Mouse (Mus musculus) lung, embryonic 15.5 days (tissue): ENCODE data around the gene Nudt3. TPM values are rescaled to one million over a fixed set of nuclear protein-coding genes. Genes with fewer than 3 reads are reported as not detected.

Experiments used
- ATAC-seq: fragments of 200-750 bp; cut with Nextera tagmentation; 2 replicates; pipeline ENCODE4 v1.8.0; 2017; ENCODE audit warnings: moderate number of reproducible peaks, borderline replicate concordance; ENCODE audit not compliant: low FRiP score, low TSS enrichment; ENCODE audit errors: extremely low read depth
- H3K27ac ChIP-seq: fragments of 300-500 bp; sonication (generic); 2 replicates; pipeline ENCODE4 v1.5.1; 2015; ENCODE audit warnings: moderate library complexity, mild to moderate bottlenecking, inconsistent platforms
- H3K27me3 ChIP-seq: fragments of 300-500 bp; sonication (generic); 2 replicates; pipeline ENCODE4 v1.6.1; 2015; ENCODE audit warnings: inconsistent platforms
- H3K36me3 ChIP-seq: fragments of 300-500 bp; sonication (generic); 2 replicates; pipeline ENCODE4 v1.6.1; 2015; ENCODE audit warnings: inconsistent platforms
- H3K4me1 ChIP-seq: fragments of 300-500 bp; sonication (generic); 2 replicates; pipeline ENCODE4 v1.6.1; 2015; ENCODE audit warnings: inconsistent platforms
- H3K4me2 ChIP-seq: fragments of 300-500 bp; sonication (generic); 2 replicates; pipeline ENCODE4 v1.6.1; 2015; ENCODE audit warnings: inconsistent platforms, mild to moderate bottlenecking, moderate library complexity
- H3K4me3 ChIP-seq: fragments of 300-500 bp; sonication (generic); 2 replicates; pipeline ENCODE4 v1.5.1; 2015; ENCODE audit warnings: mild to moderate bottlenecking, inconsistent platforms
- H3K9ac ChIP-seq: fragments of 300-500 bp; sonication (generic); 2 replicates; pipeline ENCODE4 v1.6.1; 2015; ENCODE audit warnings: inconsistent platforms
- H3K9me3 ChIP-seq: fragments of 300-500 bp; sonication (generic); 2 replicates; pipeline ENCODE4 v1.6.1; 2016; ENCODE audit warnings: inconsistent platforms
- WGBS: fragments of 180-500 bp; shearing (Covaris S2); methylation state at CpG from one replicate; pipeline ENCODE4 v1.1.7; 2015; 5-methylcytosine and 5-hydroxymethylcytosine counted together
- polyA plus RNA-seq: library from polyadenylated mRNA; unstranded; fragments of >200 nt; fragmentation: Nextera tagmentation; extraction: Ambion mirVana; gene quantifications from 2 replicates; pipeline ENCODE4 v1.2.1, GENCODE M21; 2015

Gene Nudt3
- polyA plus RNA-seq, 1 experiment from 2014 or later: 95.9 TPM

- peaks cover 51% of the 10 kb centered on the region for H3K4me1 ChIP-seq
- H3K36me3 ChIP-seq: peaks cover 9% of the 10 kb centered on the region; the same call in 1 of the 2 replicates
- H3K9me3 ChIP-seq: no peaks in the 10 kb centered on the region
- WGBS: 9% methylated on average over 5 of the region's 5 CpGs
- no peak overlapping the region for H3K27ac ChIP-seq
- no peak for ATAC-seq
- peak overlapping the region; percentile 90 for H3K4me3 ChIP-seq
- no peaks in the 10 kb centered on the region for H3K27me3 ChIP-seq
- H3K9ac ChIP-seq: no peak overlapping the region
- peak overlapping the region; percentile 91 for H3K4me2 ChIP-seq
Observed at GRCm38 (mm10) chr17:27558845-27559244, 64.5 kb downstream of the Nudt3 start.

- Histone ChIP-seq H3K9me3 (no peaks in the 10 kb centered on the region), H3K4me3 (peak overlapping the region; percentile 90), H3K9ac (peak overlapping the region; percentile 78), H3K27ac (peak overlapping the region; percentile 98), H3K36me3 (peaks cover 9% of the 10 kb centered on the region; the same call in 1 of the 2 replicates), H3K4me1 (peaks cover 51% of the 10 kb centered on the region), H3K4me2 (peak overlapping the region; percentile 91), H3K27me3 (no peaks in the 10 kb centered on the region)
- no peak for ATAC-seq
- WGBS: 7% methylated on average over 14 of the region's 14 CpGs
Observed at GRCm38 (mm10) chr17:27557927-27558661, 65.2 kb downstream of the Nudt3 start.

DNA sequence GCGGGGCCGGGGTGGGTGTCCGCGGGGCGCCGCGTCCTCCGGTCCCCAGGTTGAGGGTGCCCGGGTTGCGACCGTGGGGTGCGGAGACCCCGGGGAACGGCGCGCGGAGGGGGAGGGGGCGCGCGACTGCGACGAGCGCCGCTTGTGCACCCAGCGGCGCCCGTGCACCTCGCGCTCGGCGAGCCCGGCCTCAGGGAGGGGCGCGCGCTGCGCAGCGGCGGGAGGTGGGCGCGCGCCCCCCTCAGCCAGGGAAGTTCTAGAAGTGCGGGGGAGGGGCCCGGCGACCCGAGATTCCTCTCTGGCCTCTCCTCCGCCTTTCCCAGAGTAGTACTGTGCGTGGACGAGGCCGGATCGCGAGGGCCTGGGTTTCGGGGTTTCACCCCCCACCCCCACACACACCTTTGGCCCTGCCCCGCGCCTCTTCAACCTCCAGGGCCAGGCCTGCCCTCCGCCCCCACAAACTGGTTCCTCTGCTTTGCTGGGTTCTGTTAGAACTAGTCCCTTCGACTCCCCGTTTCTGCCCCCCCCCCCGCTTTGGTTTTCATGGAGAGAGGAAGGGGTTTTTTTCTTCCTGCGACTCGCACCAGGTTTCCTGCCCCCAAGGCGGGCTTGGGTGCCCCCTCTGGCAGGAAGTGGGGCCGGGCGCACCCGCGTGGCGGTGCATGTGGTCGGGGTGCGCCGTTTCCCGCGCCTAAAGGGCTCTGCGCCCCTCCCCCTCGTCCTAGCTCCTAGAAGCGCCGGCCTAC, 65.9 kb downstream of the Nudt3 start:
- H3K9me3 ChIP-seq: no peaks in the 10 kb centered on the region
- peaks cover 9% of the 10 kb centered on the region; the same call in 1 of the 2 replicates for H3K36me3 ChIP-seq
- peaks cover 51% of the 10 kb centered on the region for H3K4me1 ChIP-seq
- peak overlapping the region; percentile 90 for H3K4me3 ChIP-seq
- 1% methylated on average over 61 of the region's 75 CpGs for WGBS
- H3K9ac ChIP-seq: peak overlapping the region; percentile 78
- H3K27me3 ChIP-seq: no peaks in the 10 kb centered on the region
- H3K27ac ChIP-seq: peak overlapping the region; percentile 98
- H3K4me2 ChIP-seq: peak overlapping the region; percentile 91
- no peak; the same call in 1 of the 2 replicates for ATAC-seq

GRCm38 (mm10) chr17:27556315-27557011, 66.8 kb downstream of the Nudt3 start, which contains the start of gene Hmga1:
Gene Hmga1 (plus strand): TSS chr17:27556497.
- ATAC-seq: peak; percentile 74
- WGBS: under 1% methylated on average over 79 of the region's 79 CpGs
- Histone ChIP-seq H3K27me3 (no peaks in the 10 kb centered on the region), H3K4me1 (peaks cover 47% of the 10 kb centered on the region), H3K27ac (peak within 1 kb of the TSS; percentile 98), H3K4me3 (peak within 1 kb of the TSS; percentile 90), H3K9ac (peak within 1 kb of the TSS; percentile 78), H3K4me2 (peak within 1 kb of the TSS; percentile 91), H3K36me3 (peaks cover 3% of the 10 kb centered on the region; the same call in 1 of the 2 replicates), H3K9me3 (no peaks in the 10 kb centered on the region)

- Histone ChIP-seq H3K4me1 (peaks cover 42% of the 10 kb centered on the region), H3K27me3 (no peaks in the 10 kb centered on the region), H3K36me3 (no peaks in the 10 kb centered on the region), H3K9ac (peak overlapping the region; percentile 51), H3K27ac (peak overlapping the region; percentile 98), H3K4me3 (peak overlapping the region; percentile 90), H3K9me3 (no peaks in the 10 kb centered on the region), H3K4me2 (peak overlapping the region; percentile 91)
- WGBS: under 1% methylated on average over 55 of the region's 55 CpGs
- ATAC-seq: peak; percentile 56
Observed at GRCm38 (mm10) chr17:27555512-27556172, 67.7 kb downstream of the Nudt3 start.

GRCm38 (mm10) chr17:27555075-27555511, 68.2 kb downstream of the Nudt3 start:
- Histone ChIP-seq H3K4me3 (peak overlapping the region; percentile 90), H3K27me3 (no peaks in the 10 kb centered on the region), H3K4me2 (peak overlapping the region; percentile 91), H3K9me3 (no peaks in the 10 kb centered on the region), H3K9ac (peak overlapping the region; percentile 51), H3K27ac (peak overlapping the region; percentile 98), H3K36me3 (no peaks in the 10 kb centered on the region), H3K4me1 (peaks cover 42% of the 10 kb centered on the region)
- 1% methylated on average over 39 of the region's 39 CpGs for WGBS
- peak; percentile 39 for ATAC-seq

DNA sequence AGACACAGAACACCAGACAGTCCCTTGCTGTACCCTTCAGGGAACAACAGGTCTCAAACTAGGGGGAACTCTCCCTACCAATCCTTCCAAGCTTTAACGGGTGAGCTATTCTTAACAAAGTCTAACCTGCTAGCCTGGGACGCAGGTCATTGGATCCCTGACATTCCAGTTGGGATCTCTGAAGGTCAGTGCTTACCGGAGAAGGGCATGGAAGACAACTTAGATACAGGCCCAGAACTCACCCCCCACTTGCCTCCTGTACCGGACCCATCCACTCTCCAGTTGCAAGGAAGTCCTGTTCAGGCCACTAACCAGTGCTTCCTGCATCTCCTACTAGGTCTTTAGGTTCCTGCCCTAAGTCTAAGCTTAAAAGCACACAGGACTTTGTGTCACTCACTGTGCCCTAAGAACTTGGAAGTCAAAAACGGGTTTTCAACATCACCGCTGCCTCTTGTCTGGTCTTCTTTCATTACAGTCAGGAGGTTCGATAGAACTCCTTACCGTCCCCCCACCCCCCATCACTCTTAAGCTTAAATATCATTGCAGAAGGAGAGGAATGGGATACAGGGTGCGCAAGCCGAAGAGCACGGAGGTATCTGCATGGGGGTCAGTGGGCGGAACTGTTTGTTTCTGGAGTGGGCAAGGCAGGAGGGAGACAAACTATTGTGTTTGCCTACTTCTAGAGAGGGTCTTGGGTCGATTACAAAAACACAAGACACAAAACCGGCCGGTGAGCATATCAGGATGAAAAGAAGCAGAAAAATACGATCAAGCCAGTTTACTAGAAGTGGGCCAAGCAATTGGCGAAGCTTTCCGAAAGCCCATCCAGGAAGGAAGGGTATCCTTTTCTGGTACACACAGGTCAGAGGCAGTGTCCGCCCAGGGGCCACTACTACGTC, 69.0 kb downstream of the Nudt3 start:
- Histone ChIP-seq H3K27me3 (no peaks in the 10 kb centered on the region), H3K4me3 (peak overlapping the region; percentile 90), H3K27ac (peak overlapping the region; percentile 98), H3K36me3 (no peaks in the 10 kb centered on the region), H3K9me3 (no peaks in the 10 kb centered on the region), H3K4me2 (peak overlapping the region; percentile 91), H3K9ac (peak overlapping the region; percentile 51), H3K4me1 (peaks cover 39% of the 10 kb centered on the region)
- ATAC-seq: no peak
- WGBS: 50% methylated on average over 20 of the region's 20 CpGs

GRCm38 (mm10) chr17:27552215-27553201, 70.8 kb downstream of the Nudt3 start:
- no peak overlapping the region for H3K4me2 ChIP-seq
- H3K27me3 ChIP-seq: no peaks in the 10 kb centered on the region
- no peak overlapping the region for H3K27ac ChIP-seq
- H3K9me3 ChIP-seq: no peaks in the 10 kb centered on the region
- peaks cover 24% of the 10 kb centered on the region for H3K4me1 ChIP-seq
- 72% methylated on average over 23 of the region's 23 CpGs for WGBS
- H3K4me3 ChIP-seq: no peak overlapping the region
- H3K36me3 ChIP-seq: no peaks in the 10 kb centered on the region
- ATAC-seq: no peak
- H3K9ac ChIP-seq: no peak overlapping the region

DNA sequence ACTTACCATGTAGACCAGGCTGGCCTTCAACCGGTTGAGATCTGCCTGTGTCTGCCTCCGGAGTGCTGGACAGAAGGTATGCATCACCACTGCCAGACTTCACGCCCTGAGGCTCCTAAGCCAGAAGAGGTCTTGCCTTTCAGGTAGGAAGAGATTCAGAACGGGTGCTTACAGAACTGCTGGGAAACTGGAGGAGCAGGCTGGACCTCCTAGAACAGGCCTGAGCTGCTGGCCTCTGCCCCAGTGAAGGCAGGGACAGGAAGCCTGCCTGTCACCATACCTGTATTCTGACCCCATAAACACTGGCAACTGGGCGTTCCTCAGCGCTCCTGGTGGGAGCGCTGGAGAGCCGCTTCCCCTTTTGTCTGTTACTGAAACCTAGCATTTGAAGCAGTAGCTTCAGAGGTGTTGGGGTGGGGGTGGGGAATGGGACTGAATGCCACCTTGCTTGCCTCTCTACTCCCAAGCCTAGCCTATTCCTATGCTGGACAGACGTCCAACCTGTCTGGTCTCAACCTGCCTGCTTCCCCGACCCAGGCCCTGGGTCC, 71.8 kb downstream of the Nudt3 start:
- WGBS: 52% methylated on average over 10 of the region's 10 CpGs
- Histone ChIP-seq H3K36me3 (no peaks in the 10 kb centered on the region), H3K4me1 (peaks cover 24% of the 10 kb centered on the region), H3K27ac (no peak overlapping the region), H3K4me3 (no peak overlapping the region), H3K4me2 (no peak overlapping the region), H3K9ac (no peak overlapping the region), H3K9me3 (no peaks in the 10 kb centered on the region), H3K27me3 (no peaks in the 10 kb centered on the region; the same call in 1 of the 2 replicates)
- no peak for ATAC-seq
